Mouse (Mus musculus) forebrain, postnatal 0 days (tissue): ENCODE measurements at regions not wholly inside any gene's neighbourhood (a gene's known extent, or its start where the extent isn't known, plus 50 kb on each side); places are given as distances from the start of the nearest gene placed in this dataset.
"Not testable (repeated sequence)": the region's sequence is repeated elsewhere in the genome, so short reads cannot be mapped to it uniquely, and the experiment has no call there.

Experiments
- ATAC-seq: fragments of 200-750 bp; cut with Nextera tagmentation; 2 replicates; pipeline ENCODE4 v1.8.0; 2017; ENCODE audit warnings: mild to moderate bottlenecking, moderate library complexity
- DNase-seq: peaks from one replicate; pipeline ENCODE4 v3.0.0-alpha.2; 2015
- H3K27ac ChIP-seq: fragments of 300-500 bp; sonication (generic); 2 replicates; pipeline ENCODE4 v1.5.1; 2014; ENCODE audit warnings: low read depth, mild to moderate bottlenecking, antibody characterized with exemption, low read length, moderate library complexity, mixed read lengths
- H3K27me3 ChIP-seq: fragments of 300-500 bp; sonication (generic); 2 replicates; pipeline ENCODE4 v1.6.1; 2014; ENCODE audit warnings: mild to moderate bottlenecking, low read length, mixed read lengths; ENCODE audit not compliant: insufficient read depth
- H3K36me3 ChIP-seq: fragments of 300-500 bp; sonication (generic); 2 replicates; pipeline ENCODE4 v1.6.1; 2014; ENCODE audit warnings: mild to moderate bottlenecking, moderate library complexity; ENCODE audit not compliant: insufficient read depth
- H3K4me1 ChIP-seq: fragments of 300-500 bp; sonication (generic); 2 replicates; pipeline ENCODE4 v1.6.1; 2014; ENCODE audit warnings: antibody characterized with exemption; ENCODE audit not compliant: insufficient read depth
- H3K4me2 ChIP-seq: fragments of 300-500 bp; sonication (generic); 2 replicates; pipeline ENCODE4 v1.6.1; 2014; ENCODE audit warnings: low read depth, mild to moderate bottlenecking, moderate library complexity
- H3K4me3 ChIP-seq: fragments of 300-500 bp; sonication (generic); 2 replicates; pipeline ENCODE4 v1.5.1; 2014; ENCODE audit warnings: low read depth, low read length, mixed read lengths
- H3K9ac ChIP-seq: fragments of 300-500 bp; sonication (generic); 2 replicates; pipeline ENCODE4 v1.6.1; 2014; ENCODE audit warnings: mild to moderate bottlenecking
- H3K9me3 ChIP-seq: fragments of 300-500 bp; sonication (generic); 2 replicates; pipeline ENCODE4 v1.6.1; 2016; ENCODE audit warnings: low read length
- CTCF ChIP-seq: sonication (generic); IDR thresholded peaks from 2 replicates; pipeline ENCODE4 v1.5.1; 2016; ENCODE audit warnings: antibody characterized with exemption, control low read depth, low read depth
- WGBS: fragments of 180-500 bp; shearing (Covaris S2); extraction: QIAGEN DNeasy Blood & Tissue Kit; methylation state at CpG from one replicate; pipeline ENCODE4 v1.1.7; 2014; 5-methylcytosine and 5-hydroxymethylcytosine counted together

- Histone ChIP-seq H3K27me3 (no peaks in the 10 kb centered on the region), H3K36me3 (no peaks in the 10 kb centered on the region), H3K9ac (no peak overlapping the region), H3K27ac (no peak overlapping the region), H3K4me3 (no peak overlapping the region), H3K4me1 (no peaks in the 10 kb centered on the region), H3K9me3 (no peaks in the 10 kb centered on the region), H3K4me2 (no peak overlapping the region)
- TF ChIP-seq CTCF = no peak
- ATAC-seq = no peak
- WGBS = 82% methylated on average over 6 of the region's 6 CpGs
- no peak for DNase-seq
Measured at GRCm38 (mm10) chr15:96791306-96791705, 91.8 kb upstream of the Slc38a2 start.

GRCm38 (mm10) chr15:96787921-96788320 lies 88.4 kb upstream of the Slc38a2 start:
- H3K4me2 ChIP-seq, DNase-seq, H3K9me3 ChIP-seq, H3K27me3 ChIP-seq, H3K27ac ChIP-seq, H3K4me3 ChIP-seq, H3K4me1 ChIP-seq, H3K9ac ChIP-seq, ATAC-seq, H3K36me3 ChIP-seq: not testable (repeated sequence)
- 95% methylated on average over 2 of the region's 2 CpGs for WGBS

GRCm38 (mm10) chr15:96784578-96784977 lies 85.0 kb upstream of the Slc38a2 start:
- no peaks in the 10 kb centered on the region for H3K9me3 ChIP-seq
- no peak overlapping the region for H3K4me3 ChIP-seq
- no peaks in the 10 kb centered on the region for H3K36me3 ChIP-seq
- no peak overlapping the region for H3K4me2 ChIP-seq
- no peaks in the 10 kb centered on the region for H3K27me3 ChIP-seq
- H3K27ac ChIP-seq = no peak overlapping the region
- no peak for ATAC-seq
- no peaks in the 10 kb centered on the region for H3K4me1 ChIP-seq
- TF ChIP-seq CTCF = no peak
- no peak for DNase-seq
- no peak overlapping the region for H3K9ac ChIP-seq
- WGBS = 90% methylated on average over 7 of the region's 7 CpGs

- no peak for DNase-seq
- Histone ChIP-seq H3K36me3 (no peaks in the 10 kb centered on the region), H3K9me3 (no peaks in the 10 kb centered on the region), H3K27ac (no peak overlapping the region), H3K9ac (no peak overlapping the region), H3K4me3 (no peak overlapping the region), H3K4me1 (no peaks in the 10 kb centered on the region; the same call in 1 of the 2 replicates), H3K27me3 (no peaks in the 10 kb centered on the region), H3K4me2 (no peak overlapping the region)
- WGBS = 69% methylated on average over 5 of the region's 5 CpGs
- TF ChIP-seq CTCF = peak; percentile 10; the same call in 1 of the 2 replicates
- no peak for ATAC-seq
Measured at GRCm38 (mm10) chr15:96781560-96781959, 82.0 kb upstream of the Slc38a2 start.

- Histone ChIP-seq H3K9me3 (no peaks in the 10 kb centered on the region), H3K4me2 (no peak overlapping the region), H3K27ac (no peak overlapping the region), H3K27me3 (no peaks in the 10 kb centered on the region), H3K4me1 (no peaks in the 10 kb centered on the region; the same call in 1 of the 2 replicates), H3K4me3 (no peak overlapping the region), H3K9ac (no peak overlapping the region), H3K36me3 (no peaks in the 10 kb centered on the region)
- 78% methylated on average over 5 of the region's 5 CpGs for WGBS
- no peak for DNase-seq
- no peak for ATAC-seq
- TF ChIP-seq CTCF = no peak
Measured at GRCm38 (mm10) chr15:96780606-96781005, 81.1 kb upstream of the Slc38a2 start.

- H3K27me3 ChIP-seq = no peaks in the 10 kb centered on the region
- no peak overlapping the region for H3K4me3 ChIP-seq
- H3K9ac ChIP-seq = no peak overlapping the region
- TF ChIP-seq CTCF = no peak
- no peaks in the 10 kb centered on the region for H3K36me3 ChIP-seq
- H3K27ac ChIP-seq = no peak overlapping the region
- H3K9me3 ChIP-seq = no peaks in the 10 kb centered on the region
- H3K4me2 ChIP-seq = no peak overlapping the region
- H3K4me1 ChIP-seq = no peaks in the 10 kb centered on the region; the same call in 1 of the 2 replicates
- WGBS = 86% methylated on average over 7 of the region's 7 CpGs
- ATAC-seq (no peak), DNase-seq (no peak)
Measured at GRCm38 (mm10) chr15:96779358-96779757, 79.8 kb upstream of the Slc38a2 start.

GRCm38 (mm10) chr15:96778321-96778926 lies 78.9 kb upstream of the Slc38a2 start:
- no peak overlapping the region for H3K4me2 ChIP-seq
- WGBS = 85% methylated on average over 15 of the region's 15 CpGs

More at GRCm38 (mm10) chr15:96778321-96778926, 78.9 kb upstream of the Slc38a2 start:
- TF ChIP-seq CTCF = no peak
- Histone ChIP-seq H3K4me3 (no peak overlapping the region), H3K4me1 (no peaks in the 10 kb centered on the region; the same call in 1 of the 2 replicates), H3K9ac (no peak overlapping the region), H3K36me3 (no peaks in the 10 kb centered on the region), H3K9me3 (no peaks in the 10 kb centered on the region), H3K27ac (no peak overlapping the region), H3K27me3 (no peaks in the 10 kb centered on the region)
- DNase-seq (no peak), ATAC-seq (no peak)
